Mouse (Mus musculus) megakaryocyte, embryonic 14.5 days (primary cell): ENCODE results near the gene Sec24a. TPM values are rescaled to one million over a fixed set of nuclear protein-coding genes. Genes with fewer than 3 reads are reported as not detected.

ENCODE experiments used
- H3K27me3 ChIP-seq: replicated peaks from 2 replicates; pipeline ENCODE3; 2012; ENCODE audit warnings: inconsistent platforms
- H3K36me3 ChIP-seq: replicated peaks from 2 replicates; pipeline ENCODE3; 2012; ENCODE audit warnings: low read length, inconsistent platforms, mixed read lengths
- H3K4me1 ChIP-seq: 2 replicates; pipeline ENCODE4 v1.6.1; 2012; ENCODE audit warnings: inconsistent platforms
- H3K4me3 ChIP-seq: replicated peaks from 2 replicates; pipeline ENCODE3; 2012; ENCODE audit warnings: moderate library complexity, mild to moderate bottlenecking, inconsistent platforms
- H3K9me3 ChIP-seq: 2 replicates; pipeline ENCODE4 v1.6.1; 2012; ENCODE audit warnings: inconsistent platforms
- FLI1 ChIP-seq: IDR thresholded peaks from 2 replicates; pipeline ENCODE4 v1.6.1; 2012; ENCODE audit warnings: low read length, inconsistent platforms, mixed read lengths
- GATA1 ChIP-seq: IDR thresholded peaks from 3 replicates; pipeline ENCODE4 v1.6.1; 2012; ENCODE audit warnings: mixed read lengths, low read length, inconsistent platforms, borderline replicate concordance
- polyA plus RNA-seq: library from polyadenylated mRNA; stranded (reverse); fragments of >175 nt; gene quantifications from 2 replicates; pipeline ENCODE4 v1.2.3, GENCODE M21; 2012; ENCODE audit warnings: low replicate concordance; ENCODE audit not compliant: insufficient read depth

Gene Sec24a
- polyA plus RNA-seq, 1 experiment, result 2.6 TPM

DNA sequence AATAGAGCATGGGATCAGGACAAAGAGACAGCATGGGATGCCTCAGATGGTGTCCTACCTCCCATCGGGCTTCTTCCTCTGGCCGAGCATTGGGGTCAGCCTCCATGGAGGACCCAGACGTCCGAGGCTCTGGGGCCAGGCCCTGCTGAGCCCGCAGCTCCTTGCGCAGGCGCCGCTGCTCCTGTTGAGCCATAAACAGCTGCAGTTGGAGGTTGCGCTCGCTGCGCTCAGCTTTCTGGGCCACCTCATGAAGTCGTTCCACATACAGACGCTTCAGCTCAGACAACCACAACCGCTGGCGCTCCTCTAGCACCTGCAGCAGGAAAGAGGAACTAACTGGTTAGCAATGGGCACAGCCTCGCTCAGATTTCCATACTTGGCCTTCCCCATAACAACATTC lies 119.2 kb downstream of the Sec24a start:
- H3K36me3 ChIP-seq, result peaks cover 11% of the 10 kb centered on the region
- peaks cover 39% of the 10 kb centered on the region for H3K4me1 ChIP-seq
- no peak overlapping the region for H3K4me3 ChIP-seq
- peaks cover 41% of the 10 kb centered on the region for H3K27me3 ChIP-seq
- no peak for TF ChIP-seq FLI1
- no peak for TF ChIP-seq GATA1
- no peaks in the 10 kb centered on the region for H3K9me3 ChIP-seq

DNA sequence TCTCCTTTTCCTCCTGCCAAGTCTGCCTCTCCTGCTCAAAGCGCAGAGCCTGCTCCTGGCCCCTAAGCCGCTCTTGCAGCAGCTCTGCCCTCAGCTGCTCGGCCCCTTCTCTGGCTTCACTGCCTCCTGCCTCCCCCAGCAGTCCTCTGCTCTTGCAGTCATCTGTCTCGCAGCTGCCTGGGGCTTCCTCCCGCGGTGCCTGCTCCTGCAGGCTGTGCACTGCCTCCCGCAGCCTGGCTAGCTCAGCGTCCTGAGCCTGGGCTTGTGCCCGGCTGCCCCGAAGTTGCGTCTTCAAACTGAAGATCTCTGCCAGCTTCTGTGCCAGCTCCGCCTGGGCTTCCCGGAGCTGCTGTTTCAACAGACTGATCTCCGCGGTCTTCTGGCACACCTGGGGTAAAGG lies 119.7 kb downstream of the Sec24a start:
- Histone ChIP-seq H3K4me1 (peaks cover 34% of the 10 kb centered on the region), H3K36me3 (peaks cover 11% of the 10 kb centered on the region), H3K9me3 (no peaks in the 10 kb centered on the region), H3K27me3 (peaks cover 37% of the 10 kb centered on the region), H3K4me3 (no peak overlapping the region)
- TF ChIP-seq FLI1 (no peak), GATA1 (no peak)

GRCm38 (mm10) chr11:51643202-51643601 lies 120.2 kb downstream of the Sec24a start:
- H3K4me1 ChIP-seq, result peaks cover 33% of the 10 kb centered on the region
- no peak for TF ChIP-seq FLI1
- TF ChIP-seq GATA1, result no peak
- peaks cover 31% of the 10 kb centered on the region for H3K27me3 ChIP-seq

More at GRCm38 (mm10) chr11:51643202-51643601, 120.2 kb downstream of the Sec24a start:
- H3K4me3 ChIP-seq, result no peak overlapping the region
- H3K36me3 ChIP-seq, result peaks cover 11% of the 10 kb centered on the region
- no peaks in the 10 kb centered on the region for H3K9me3 ChIP-seq

Other genes with a start within 250 kb of the Sec24a start
- 10.1 and 21.6 TPM in 2 replicates for gene Phykpl, start 178.9 kb downstream of the Sec24a start, polyA plus RNA-seq
- 373 and 587 TPM in 2 replicates for gene Hnrnpab, start 156.8 kb downstream of the Sec24a start, polyA plus RNA-seq
- 44.8 and 144 TPM in 2 replicates for gene Nhp2, start 143.9 kb downstream of the Sec24a start, polyA plus RNA-seq
- 12.9 and 15.1 TPM in 2 replicates for gene Rmnd5b, start 127.7 kb downstream of the Sec24a start, polyA plus RNA-seq
- gene N4bp3, start 112.8 kb downstream of the Sec24a start, polyA plus RNA-seq, result 2.5 and 6.0 TPM in 2 replicates
- not detected in 2 replicates for gene D930048N14Rik, start 112.7 kb downstream of the Sec24a start, polyA plus RNA-seq
- 1.7 TPM in 1 of 2 replicates, not detected in the other for gene 0610009B22Rik, start 74.8 kb downstream of the Sec24a start, polyA plus RNA-seq
- gene Sar1b, start 53 bp upstream of the Sec24a start, polyA plus RNA-seq, result 8.5 TPM in 1 of 2 replicates, not detected in the other
- 0.26 and 3.6 TPM in 2 replicates for gene Jade2, start 94.0 kb upstream of the Sec24a start, polyA plus RNA-seq
- gene Cdkn2aipnl, start 204.0 kb upstream of the Sec24a start, polyA plus RNA-seq, result 17.5 and 17.7 TPM in 2 replicates
- gene Ube2b, start 237.1 kb upstream of the Sec24a start, polyA plus RNA-seq, result 39.2 and 171 TPM in 2 replicates
- 1.3 TPM in 1 of 2 replicates, not detected in the other for gene Cdkl3, start 240.6 kb upstream of the Sec24a start, polyA plus RNA-seq